Mouse (Mus musculus) CH12.LX (cell line): ENCODE results near the gene Dhdh. TPM values are rescaled to one million over a fixed set of nuclear protein-coding genes. Genes with fewer than 3 reads are reported as not detected.
"Not testable (repeated sequence)": the region's sequence is repeated elsewhere in the genome, so short reads cannot be mapped to it uniquely, and the experiment has no call there.

Source experiments
- DNase-seq: peaks from one replicate; pipeline ENCODE4 v3.0.0-alpha.2; 2013; ENCODE audit errors: extremely low read depth
- H3K27ac ChIP-seq: 2 replicates; pipeline ENCODE4 v1.5.1; 2012; ENCODE audit warnings: low read depth, mild to moderate bottlenecking, control low read depth, moderate library complexity; ENCODE audit not compliant: insufficient read depth
- H3K27me3 ChIP-seq: replicated peaks from 2 replicates; pipeline ENCODE3; 2012; ENCODE audit warnings: inconsistent platforms
- H3K36me3 ChIP-seq, 2 experiments: replicated peaks in 1 of 2; 2 replicates each; pipeline versions ENCODE3 to v1.6.1; 2012; ENCODE audit warnings: inconsistent platforms in 1 of 2, low read length in 1 of 2, mild to moderate bottlenecking in 1 of 2, mixed read lengths in 1 of 2, moderate library complexity in 1 of 2; ENCODE audit not compliant: control insufficient read depth in 1 of 2, insufficient read depth in 1 of 2
- H3K4me1 ChIP-seq, 2 experiments: 2 replicates each; pipeline ENCODE4 v1.6.1; 2012; ENCODE audit warnings: inconsistent platforms in 1 of 2, moderate library complexity in 1 of 2; ENCODE audit not compliant: insufficient read depth in 2 of 2, control insufficient read depth in 1 of 2
- H3K4me2 ChIP-seq: 2 replicates; pipeline ENCODE4 v1.6.1; 2012; ENCODE audit warnings: low read depth, mild to moderate bottlenecking, control low read depth; ENCODE audit not compliant: poor library complexity, insufficient read depth, severe bottlenecking
- H3K4me3 ChIP-seq, 3 experiments: fragments of 150-350 bp in 1 of 3; sonication (generic) in 1 of 3; replicated peaks in 1 of 3; 2 replicates each; pipeline versions ENCODE3 to v1.5.1; 2011 to 2012; ENCODE audit warnings: low read depth in 2 of 3, low read length in 2 of 3, mild to moderate bottlenecking in 2 of 3, moderate library complexity in 2 of 3, control low read depth in 1 of 3, improper control_type of control experiment in 1 of 3, inconsistent platforms in 1 of 3, mixed read lengths in 1 of 3; ENCODE audit not compliant: poor library complexity in 1 of 3
- H3K79me2 ChIP-seq: replicated peaks from 2 replicates; pipeline ENCODE4 v1.6.1; 2012; ENCODE audit warnings: mild to moderate bottlenecking, moderate library complexity; ENCODE audit not compliant: control insufficient read depth, poor library complexity, insufficient read depth, severe bottlenecking; ENCODE audit errors: extremely low read depth
- H3K9ac ChIP-seq: 2 replicates; pipeline ENCODE4 v1.6.1; 2012; ENCODE audit warnings: low read depth, mild to moderate bottlenecking, control low read depth, moderate library complexity; ENCODE audit not compliant: insufficient read depth
- H3K9me3 ChIP-seq: replicated peaks from 2 replicates; pipeline ENCODE3; 2012; ENCODE audit warnings: low read length, inconsistent platforms, mixed read lengths
- EP300 ChIP-seq: IDR thresholded peaks from 2 replicates; pipeline ENCODE4 v1.6.1; 2011; ENCODE audit warnings: low read length, improper control_type of control experiment
- ETS1 ChIP-seq: conservative IDR thresholded peaks from 2 replicates; pipeline ENCODE4 v1.6.1; 2012; ENCODE audit warnings: low read depth, mild to moderate bottlenecking, inconsistent platforms, low read length, improper control_type of control experiment, moderate library complexity
- GABPA ChIP-seq: IDR thresholded peaks from 2 replicates; pipeline ENCODE4 v1.6.1; 2012; ENCODE audit warnings: low read depth, low read length, improper control_type of control experiment, inconsistent platforms; ENCODE audit not compliant: insufficient replicate concordance
- JUND ChIP-seq: conservative IDR thresholded peaks from 2 replicates; pipeline ENCODE4 v1.6.1; 2011; ENCODE audit warnings: low read depth, low read length, improper control_type of control experiment
- KAT2A ChIP-seq: IDR thresholded peaks from 2 replicates; pipeline ENCODE4 v1.6.1; 2012; ENCODE audit warnings: low read length, improper control_type of control experiment, inconsistent platforms; ENCODE audit not compliant: insufficient replicate concordance
- MAFK ChIP-seq: IDR thresholded peaks from 2 replicates; pipeline ENCODE4 v1.6.1; 2011; ENCODE audit warnings: low read length, improper control_type of control experiment; ENCODE audit not compliant: insufficient replicate concordance
- MAX ChIP-seq: IDR thresholded peaks from 2 replicates; pipeline ENCODE4 v1.6.1; 2011; ENCODE audit warnings: low read length, improper control_type of control experiment
- MXI1 ChIP-seq: IDR thresholded peaks from 2 replicates; pipeline ENCODE4 v1.6.1; 2011; ENCODE audit warnings: mild to moderate bottlenecking, low read depth, low read length, improper control_type of control experiment
- NELFE ChIP-seq: IDR thresholded peaks from 2 replicates; pipeline ENCODE4 v1.6.1; 2011; ENCODE audit warnings: low read depth, low read length, improper control_type of control experiment
- POLR2A ChIP-seq: IDR thresholded peaks from 2 replicates; pipeline ENCODE4 v1.6.1; 2011; ENCODE audit warnings: low read depth, mild to moderate bottlenecking, improper control_type of control experiment, low read length
- POLR2AphosphoS2 ChIP-seq: IDR thresholded peaks from 2 replicates; pipeline ENCODE4 v1.6.1; 2011; ENCODE audit warnings: low read depth, low read length, improper control_type of control experiment
- SIN3A ChIP-seq: IDR thresholded peaks from 2 replicates; pipeline ENCODE4 v1.6.1; 2012; ENCODE audit warnings: low read length, improper control_type of control experiment, inconsistent platforms
- TCF12 ChIP-seq: IDR thresholded peaks from 2 replicates; pipeline ENCODE4 v1.6.1; 2014; ENCODE audit warnings: low read depth, mild to moderate bottlenecking, inconsistent platforms, low read length, improper control_type of control experiment
- UBTF ChIP-seq: IDR thresholded peaks from 2 replicates; pipeline ENCODE4 v1.6.1; 2012; ENCODE audit warnings: low read depth, mild to moderate bottlenecking, inconsistent platforms, low read length, improper control_type of control experiment, moderate library complexity
- USF1 ChIP-seq: IDR thresholded peaks from 2 replicates; pipeline ENCODE4 v1.6.1; 2014; ENCODE audit warnings: low read depth, mild to moderate bottlenecking, inconsistent platforms, low read length, improper control_type of control experiment
- USF2 ChIP-seq: conservative IDR thresholded peaks from 2 replicates; pipeline ENCODE4 v1.6.1; 2011; ENCODE audit warnings: low read depth, low read length, improper control_type of control experiment
- ZNF384 ChIP-seq: IDR thresholded peaks from 2 replicates; pipeline ENCODE4 v1.6.1; 2012; ENCODE audit warnings: low read depth, low read length, improper control_type of control experiment, inconsistent platforms
- dilution Hi-C: fragments of 300-500 bp; cut with MboI; formaldehyde crosslinking; loops from 2 replicates; pipeline ENCODE4 v1.14.3; 2020; ENCODE audit warnings: low sequenced_read_pairs; ENCODE audit not compliant: extremely low pct_unique_long_range_greater_than_20kb, extremely low pct_ligation_motif_present
- in situ Hi-C: fragments of 300-500 bp; cut with MboI; formaldehyde crosslinking; loops from 3 replicates; pipeline ENCODE4 v1.14.3; 2019; ENCODE audit warnings: low sequenced_read_pairs, low pct_ligation_motif_present, low pct_unique_long_range_greater_than_20kb, mixed read lengths
- polyA plus RNA-seq: library from polyadenylated mRNA; unstranded; fragments of >175 nt; gene quantifications from 2 replicates; pipeline ENCODE4 v1.2.1, GENCODE M21; 2012; ENCODE audit warnings: low read depth; ENCODE audit not compliant: insufficient read length
- total RNA-seq, 2 experiments: library from RNA; depleted of rRNA; stranded (reverse); fragments of 300-350 nt in 1 of 2; fragments of >200 nt in 1 of 2; gene quantifications; 2 replicates each; pipeline ENCODE4 v1.2.3; 2012 to 2014

Dhdh gene
- total and polyA plus RNA-seq, 3 experiments, result 5.9 to 18.0 (median 7.2) TPM

DNA sequence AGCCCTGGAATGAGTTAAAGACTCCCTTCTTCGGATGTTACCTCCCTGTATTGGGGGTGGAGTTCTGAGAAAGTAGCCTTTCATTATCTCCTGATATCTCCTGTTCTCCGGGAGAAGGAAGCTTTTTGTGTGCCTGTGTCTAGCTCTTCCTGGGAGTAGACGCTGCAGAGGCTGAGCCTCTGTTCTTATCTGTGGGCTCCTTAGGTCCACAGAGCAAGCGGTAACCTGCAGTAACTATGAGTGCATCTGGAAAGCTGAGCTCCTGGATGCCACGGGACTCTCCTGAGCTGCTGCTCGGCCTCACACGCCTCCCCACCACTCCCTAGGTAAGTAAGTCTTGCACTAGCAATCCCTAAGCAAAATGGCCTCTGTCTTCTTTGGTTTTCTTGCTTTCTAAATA is 2.4 kb downstream of the Dhdh start:
- no peaks in the 10 kb centered on the region for H3K9me3 ChIP-seq
- TF ChIP-seq ETS1, result no peak
- no peak for TF ChIP-seq JUND
- TF ChIP-seq GABPA, result no peak
- no peak for TF ChIP-seq UBTF
- TF ChIP-seq POLR2AphosphoS2, result no peak
- no peak for TF ChIP-seq ZNF384
- TF ChIP-seq TCF12, result no peak
- no peak for TF ChIP-seq SIN3A
- no peak for TF ChIP-seq MXI1
- TF ChIP-seq USF2, result no peak
- TF ChIP-seq USF1, result no peak
- no peak for TF ChIP-seq POLR2A
- no peak for TF ChIP-seq MAFK
- no peak for TF ChIP-seq EP300
- TF ChIP-seq MAX, result no peak
- H3K27ac ChIP-seq, result no peak overlapping the region
- dilution Hi-C loops, result no loop called here
- no peak overlapping the region for H3K9ac ChIP-seq
- no peaks in the 10 kb centered on the region for H3K27me3 ChIP-seq
- DNase-seq, result no peak
- no peak overlapping the region for H3K4me3 ChIP-seq
- no peaks in the 10 kb centered on the region for H3K79me2 ChIP-seq
- peaks cover 4 to 24% of the 10 kb centered on the region in 2 experiments; a peak in 3 of 4 replicates for H3K4me1 ChIP-seq
- H3K36me3 ChIP-seq, result peaks cover 7 to 33% of the 10 kb centered on the region in 2 experiments
- H3K4me2 ChIP-seq, result no peak overlapping the region
- in situ Hi-C loops, result no loop called here

DNA sequence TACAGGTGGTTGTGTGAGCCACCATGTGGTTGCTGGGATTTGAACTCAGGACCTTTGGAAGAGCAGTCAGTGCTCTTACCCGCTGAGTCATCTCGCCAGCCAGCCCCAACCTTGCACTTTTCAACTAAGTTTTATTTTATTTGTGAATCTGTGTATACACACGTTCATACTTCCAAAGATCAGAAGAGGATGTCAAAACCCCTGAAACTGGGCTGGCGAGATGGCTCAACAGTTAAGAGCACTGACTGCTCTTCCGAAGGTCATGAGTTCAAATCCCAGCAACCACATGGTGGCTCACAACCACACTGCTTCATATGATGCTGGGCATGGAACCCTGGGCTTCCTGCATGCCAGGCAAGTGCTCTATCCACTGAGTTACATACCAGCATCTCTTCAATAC is 3.6 kb downstream of the Dhdh start:
- H3K4me3 ChIP-seq, DNase-seq, H3K4me2 ChIP-seq, dilution Hi-C loops, in situ Hi-C loops, H3K27me3 ChIP-seq, H3K27ac ChIP-seq, H3K9ac ChIP-seq, H3K79me2 ChIP-seq, H3K9me3 ChIP-seq: not testable (repeated sequence)
- Histone ChIP-seq H3K36me3 (peaks cover 7 to 38% of the 10 kb centered on the region in 2 experiments), H3K4me1 (peaks cover 4 to 18% of the 10 kb centered on the region in 2 experiments; a peak in 3 of 4 replicates)

DNA sequence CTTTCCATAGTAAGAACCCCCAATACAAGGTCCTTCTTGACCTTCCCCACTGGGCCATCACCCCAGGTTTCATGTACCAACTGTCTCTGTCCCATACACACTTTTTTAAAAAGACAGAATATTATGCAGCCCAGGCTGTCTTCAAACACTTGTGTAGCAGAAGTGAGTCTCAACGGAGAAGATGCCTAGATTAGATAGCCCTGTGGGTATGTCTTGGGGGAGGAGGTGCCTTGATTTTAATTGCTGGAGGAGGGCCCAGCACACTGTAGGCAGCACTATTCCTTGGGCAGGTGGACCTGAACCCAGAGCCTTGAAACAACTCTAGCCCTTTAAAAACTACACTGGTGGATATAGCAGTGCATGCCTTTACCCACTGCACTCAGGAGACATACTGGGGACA is 6.4 kb downstream of the Dhdh start:
- Histone ChIP-seq H3K4me1 (peaks cover 0 to 2% of the 10 kb centered on the region in 2 experiments; a peak in 1 of 4 replicates), H3K4me3 (no peak overlapping the region), H3K27ac (no peak overlapping the region), H3K4me2 (no peak overlapping the region), H3K9me3 (no peaks in the 10 kb centered on the region), H3K36me3 (peaks cover 15 to 59% of the 10 kb centered on the region in 2 experiments), H3K27me3 (no peaks in the 10 kb centered on the region), H3K79me2 (no peaks in the 10 kb centered on the region), H3K9ac (no peak overlapping the region)
- TF ChIP-seq NELFE (no peak), KAT2A (no peak)
- dilution Hi-C loops, result no loop called here
- in situ Hi-C loops, result no loop called here
- DNase-seq, result no peak
